Mouse (Mus musculus): ENCODE results near the gene Map4k2.

GRCm38 (mm10) chr19:6346023-6346422 lies 5.1 kb downstream of the Map4k2 start:
- TF ChIP-seq MAX (IDR thresholded peaks at IDR 0.05; ENCODE audit: low read depth): no peak
- TF ChIP-seq POLR2A (IDR thresholded peaks at IDR 0.05; ENCODE audit: insufficient read length, low read depth): no peak
- TF ChIP-seq REST (IDR thresholded peaks at IDR 0.05; ENCODE audit: insufficient read depth, insufficient read length): no peak

Measured in myocyte (in vitro differentiated cells).